In genomic region chr14:122485635-122486181, GRCm38 (mm10) we compare ENCODE assay signal across 11 mouse cellular contexts. TPM values are rescaled to one million over a fixed set of nuclear protein-coding genes. Genes with fewer than 3 reads are reported as not detected.
A peak's percentile ranks its signal among the peaks of the same experiment; 100 is the strongest.
DNase-seq lines count a peak whose midpoint lies in the region; ATAC-seq lines count a peak whose summit lies in the region.
"Had no signal": no experiment of that assay in that cellular context is flagged by ENCODE, and none has a peak within 500 bp of the region (broad histone marks: within the 10 kb centered on the region; RNA-seq: fewer than 3 reads in every experiment).

No protein-coding gene starts in this region.

- ATAC-seq in midbrain, embryonic 11.5 days (ENCODE audit: low FRiP score) = no peak
- ATAC-seq: intestine, embryonic 15.5 days had no signal

- peak overlapping the region; percentile 41 for H3K4me3 ChIP-seq in hindbrain, embryonic 10.5 days
- peak overlapping the region; percentile 7; the same call in 1 of the 2 replicates for H3K4me3 ChIP-seq in midbrain, embryonic 11.5 days (ENCODE audit: low read depth, low read length)
- H3K4me3 ChIP-seq: intestine, embryonic 15.5 days had no signal

- peak overlapping the region; percentile 38 for H3K4me2 ChIP-seq in midbrain, embryonic 11.5 days
- H3K4me2 ChIP-seq: intestine, embryonic 15.5 days had no signal

- H3K27me3 ChIP-seq in hindbrain, embryonic 10.5 days (ENCODE audit: insufficient read depth, poor library complexity, severe bottlenecking) = peaks cover 99% of the 10 kb centered on the region
- H3K27me3 ChIP-seq in midbrain, embryonic 11.5 days (ENCODE audit: control insufficient read depth, insufficient read depth, low read length) = peaks cover 60% of the 10 kb centered on the region

- H3K4me1 ChIP-seq in hindbrain, embryonic 10.5 days (replicated peaks) = peaks cover 60% of the 10 kb centered on the region
- peaks cover 18% of the 10 kb centered on the region for H3K4me1 ChIP-seq in midbrain, embryonic 11.5 days (ENCODE audit: control insufficient read depth, insufficient read depth, low read length)

- under 1% methylated on average over 12 of the region's 12 CpGs for WGBS in hindbrain, embryonic 10.5 days
- WGBS in midbrain, embryonic 11.5 days = 1% methylated on average over 12 of the region's 12 CpGs

- H3K27ac ChIP-seq in hindbrain, embryonic 10.5 days = peak overlapping the region; percentile 77
- peak overlapping the region; percentile 11; the same call in 1 of the 2 replicates for H3K27ac ChIP-seq in midbrain, embryonic 11.5 days (ENCODE audit: low read depth, low read length)
- H3K27ac ChIP-seq: intestine, embryonic 15.5 days had no signal

- no peaks in the 10 kb centered on the region for H3K9me3 ChIP-seq in hindbrain, embryonic 10.5 days
- no peaks in the 10 kb centered on the region for H3K9me3 ChIP-seq in midbrain, embryonic 11.5 days (ENCODE audit: control insufficient read depth, low read length)
- H3K9me3 ChIP-seq: intestine, embryonic 15.5 days had no signal

- no peaks in the 10 kb centered on the region; the same call in 1 of the 2 replicates for H3K36me3 ChIP-seq in hindbrain, embryonic 10.5 days
- H3K36me3 ChIP-seq in midbrain, embryonic 11.5 days (ENCODE audit: control insufficient read depth, insufficient read depth, low read length) = no peaks in the 10 kb centered on the region
- H3K36me3 ChIP-seq: intestine, embryonic 15.5 days had no signal

- DNase-seq in B cell, adult 2 months = peak; percentile 21 to 44
- peak; percentile 30 for DNase-seq in embryo, embryonic 10 days (ENCODE audit: low spot score)
- DNase-seq in hindbrain, embryonic 10.5 days (ENCODE audit: low spot score) = peak; percentile 39
- DNase-seq in midbrain, embryonic 11.5 days (ENCODE audit: low spot score, missing footprints) = peak; percentile 95
- DNase-seq in gastrocnemius, postnatal 25 days = no peak
- DNase-seq in adrenal gland, postnatal 4 days (ENCODE audit: low spot score in 2 of 2) = no peak
- DNase-seq in right cerebral cortex, postnatal 25 days = no peak
- DNase-seq in heart, postnatal 4 days = no peak
- DNase-seq: gastrocnemius, postnatal 36 days; lung, postnatal 4 days had no signal

- H3K9ac ChIP-seq in midbrain, embryonic 11.5 days (ENCODE audit: low read length) = no peak overlapping the region
- H3K9ac ChIP-seq: intestine, embryonic 15.5 days had no signal

RNA-seq across cellular contexts. Expression of gene Gm10837, which starts 4.7 kb away (rescaled TPM):
- 0.24 and 0.29 TPM in 2 replicates for polyA plus RNA-seq in hindbrain, embryonic 10.5 days (2016; fragmentation: Nextera tagmentation; extraction: Ambion mirVana)
- polyA plus RNA-seq in midbrain, embryonic 11.5 days (2014; fragmentation: Nextera tagmentation; extraction: Ambion mirVana) = 0.41 and 0.45 TPM in 2 replicates
- total RNA-seq in gastrocnemius, postnatal 25 days (2021) = not detected
- total RNA-seq in adrenal gland, postnatal 4 days (2021) = not detected
- not detected for total RNA-seq in heart, postnatal 4 days (2021)
- total RNA-seq: gastrocnemius, postnatal 36 days had no signal
- polyA plus RNA-seq: intestine, embryonic 15.5 days had no signal

RNA-seq across cellular contexts. Expression of gene Zic2, which starts 10.5 kb away (rescaled TPM):
- polyA plus RNA-seq in hindbrain, embryonic 10.5 days (2016; fragmentation: Nextera tagmentation; extraction: Ambion mirVana) = 7.2 and 10.1 TPM in 2 replicates
- 5.8 and 6.3 TPM in 2 replicates for polyA plus RNA-seq in midbrain, embryonic 11.5 days (2014; fragmentation: Nextera tagmentation; extraction: Ambion mirVana)
- not detected for total RNA-seq in gastrocnemius, postnatal 25 days (2021)
- total RNA-seq in adrenal gland, postnatal 4 days (2021) = 1 to 10 TPM in 1 of 2 experiments, under 1 TPM in 1; 0.22 to 1.4 TPM
- total RNA-seq in heart, postnatal 4 days (2021) = not detected
- total RNA-seq: gastrocnemius, postnatal 36 days had no signal
- polyA plus RNA-seq: intestine, embryonic 15.5 days had no signal

RNA-seq across cellular contexts. Expression of gene Zic5, which starts 20.2 kb away (rescaled TPM):
- 16.5 and 20.3 TPM in 2 replicates for polyA plus RNA-seq in hindbrain, embryonic 10.5 days (2016; fragmentation: Nextera tagmentation; extraction: Ambion mirVana)
- 14.6 and 15.8 TPM in 2 replicates for polyA plus RNA-seq in midbrain, embryonic 11.5 days (2014; fragmentation: Nextera tagmentation; extraction: Ambion mirVana)
- not detected for total RNA-seq in gastrocnemius, postnatal 25 days (2021)
- under 1 TPM in 1 of 2 experiments, not detected in 1; 0.40 TPM for total RNA-seq in adrenal gland, postnatal 4 days (2021)
- not detected for total RNA-seq in heart, postnatal 4 days (2021)
- total RNA-seq: gastrocnemius, postnatal 36 days had no signal
- polyA plus RNA-seq: intestine, embryonic 15.5 days had no signal

RNA-seq across cellular contexts. Expression of gene Gm5089, which starts 34.8 kb away (rescaled TPM):
- polyA plus RNA-seq in hindbrain, embryonic 10.5 days (2016; fragmentation: Nextera tagmentation; extraction: Ambion mirVana) = 1.9 and 2.4 TPM in 2 replicates
- 0.62 and 0.64 TPM in 2 replicates for polyA plus RNA-seq in midbrain, embryonic 11.5 days (2014; fragmentation: Nextera tagmentation; extraction: Ambion mirVana)
- not detected for total RNA-seq in gastrocnemius, postnatal 25 days (2021)
- total RNA-seq in adrenal gland, postnatal 4 days (2021) = not detected
- total RNA-seq in heart, postnatal 4 days (2021) = not detected
- total RNA-seq: gastrocnemius, postnatal 36 days had no signal
- polyA plus RNA-seq: intestine, embryonic 15.5 days had no signal

RNA-seq across cellular contexts. Expression of gene Pcca, which starts 48.4 kb away (rescaled TPM):
- polyA plus RNA-seq in hindbrain, embryonic 10.5 days (2016; fragmentation: Nextera tagmentation; extraction: Ambion mirVana) = 25.6 and 29.3 TPM in 2 replicates
- polyA plus RNA-seq in midbrain, embryonic 11.5 days (2014; fragmentation: Nextera tagmentation; extraction: Ambion mirVana) = 28.1 and 31.2 TPM in 2 replicates
- 10 to 100 TPM; 39.0 to 45.6 TPM for total RNA-seq in gastrocnemius, postnatal 25 days (2021)
- total RNA-seq in adrenal gland, postnatal 4 days (2021) = 10 to 100 TPM; 63.2 to 64.4 TPM
- 10 to 100 TPM; 26.3 to 34.9 TPM for total RNA-seq in heart, postnatal 4 days (2021)

Comparison
In these comparisons a context has a peak if more than half of its experiments do, and no peak if none do; other contexts are left out.
1. DNase-seq: peak in B cell, adult 2 months (2 of 2), embryo, embryonic 10 days (single experiment), hindbrain, embryonic 10.5 days (single experiment) and midbrain, embryonic 11.5 days (single experiment); none in gastrocnemius, postnatal 25 days (single experiment), adrenal gland, postnatal 4 days (0 of 2), right cerebral cortex, postnatal 25 days (single experiment) and heart, postnatal 4 days (single experiment).